Mouse (Mus musculus) c-Kit-positive CD71-negative TER-119-negative erythroid progenitor cells, embryonic 14.5 days (primary cell): ENCODE data around the gene Noxo1.
A peak's percentile ranks its signal among the peaks of the same experiment; 100 is the strongest.
"Not testable (repeated sequence)": the region's sequence is repeated elsewhere in the genome, so short reads cannot be mapped to it uniquely, and the experiment has no call there.

ENCODE experiments used
- DNase-seq: peaks from one replicate; pipeline ENCODE4 v3.0.0-alpha.2; 2013; ENCODE audit warnings: low read depth

The Noxo1 gene

GRCm38 (mm10) chr17:24696011-24696697 lies at the start of gene Noxo1, which contains the start of gene Gfer:
TSS of gene Noxo1 (plus strand) at chr17:24696234.
TSS of gene Gfer (minus strand) at chr17:24696156.
- peak; percentile 72 for DNase-seq

GRCm38 (mm10) chr17:24646381-24646780 lies 49.7 kb upstream of the Noxo1 start:
- no peak for DNase-seq

DNA sequence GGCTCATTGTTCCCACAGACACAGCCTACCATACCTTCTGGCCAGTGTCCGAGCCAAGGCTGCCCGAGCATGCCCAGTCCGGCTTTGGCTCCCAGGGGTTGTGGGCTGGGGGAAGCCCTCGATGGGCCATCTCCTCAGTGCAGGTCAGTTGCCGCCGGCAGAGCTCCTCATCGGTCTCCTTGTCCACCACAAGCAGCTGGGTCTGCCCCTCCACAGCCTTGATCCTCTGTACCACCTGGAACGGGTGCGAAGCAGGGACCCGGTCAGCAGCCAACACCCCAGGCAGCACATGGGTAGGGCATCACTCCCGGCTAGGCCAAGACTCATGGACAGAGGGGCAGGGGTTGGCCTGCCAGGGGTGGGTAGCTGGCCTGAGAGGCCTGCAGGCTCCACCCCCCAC lies 48.5 kb upstream of the Noxo1 start:
- DNase-seq: no peak

GRCm38 (mm10) chr17:24648731-24649377 lies 47.2 kb upstream of the Noxo1 start:
- DNase-seq: no peak

- DNase-seq: no peak
Measured at GRCm38 (mm10) chr17:24649581-24650069, 46.4 kb upstream of the Noxo1 start.

DNA sequence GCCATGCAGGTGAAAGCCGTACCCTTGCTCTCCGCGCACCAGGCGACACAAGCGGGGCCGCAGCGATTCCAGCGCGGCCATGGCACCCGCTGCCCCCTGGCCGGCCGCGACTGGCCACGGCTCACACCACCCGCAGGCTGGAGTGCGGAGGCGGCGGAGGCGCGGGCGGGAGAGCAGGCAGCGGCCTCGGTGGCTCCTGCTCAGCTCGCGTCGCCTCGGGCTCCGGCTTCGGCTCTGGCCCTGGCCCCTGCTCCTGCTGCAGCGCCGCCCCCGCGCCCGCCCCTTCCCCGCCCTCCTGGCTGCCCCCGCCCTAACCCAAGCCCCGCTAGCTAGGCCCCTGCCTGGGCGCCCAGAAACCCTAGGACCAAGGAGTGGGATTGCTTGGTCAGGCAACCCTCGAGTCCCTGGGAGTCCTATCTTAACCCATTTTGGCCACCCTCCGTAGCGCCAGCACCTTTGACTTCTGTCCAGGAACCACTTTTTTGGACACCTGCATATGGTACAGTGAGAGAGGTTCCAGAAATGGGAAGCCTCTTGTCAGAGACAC lies 45.9 kb upstream of the Noxo1 start, which contains the start of gene Slc9a3r2:
Slc9a3r2 (minus strand) TSS at position 258 of the 547 bp plus-strand sequence.
- no peak for DNase-seq

DNA sequence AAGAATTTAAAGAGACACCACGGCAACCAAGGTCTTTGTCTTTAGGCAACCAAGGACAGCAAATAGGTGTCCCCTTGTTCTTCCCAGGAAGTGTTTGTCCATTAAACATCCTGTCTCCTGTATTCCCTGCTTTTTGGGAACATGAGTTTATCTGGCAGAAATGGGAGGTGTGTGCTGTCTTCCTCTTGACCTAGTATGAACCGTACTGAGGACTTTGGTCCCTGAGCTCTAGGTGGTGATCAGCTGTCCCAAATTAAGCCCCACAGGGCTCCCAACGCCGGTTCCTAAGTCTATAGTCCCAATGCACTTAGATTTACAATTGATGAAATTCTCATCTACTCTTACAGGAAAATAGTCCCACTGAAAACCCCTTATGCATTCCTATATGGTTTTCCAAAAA lies 45.3 kb upstream of the Noxo1 start:
- no peak for DNase-seq

DNA sequence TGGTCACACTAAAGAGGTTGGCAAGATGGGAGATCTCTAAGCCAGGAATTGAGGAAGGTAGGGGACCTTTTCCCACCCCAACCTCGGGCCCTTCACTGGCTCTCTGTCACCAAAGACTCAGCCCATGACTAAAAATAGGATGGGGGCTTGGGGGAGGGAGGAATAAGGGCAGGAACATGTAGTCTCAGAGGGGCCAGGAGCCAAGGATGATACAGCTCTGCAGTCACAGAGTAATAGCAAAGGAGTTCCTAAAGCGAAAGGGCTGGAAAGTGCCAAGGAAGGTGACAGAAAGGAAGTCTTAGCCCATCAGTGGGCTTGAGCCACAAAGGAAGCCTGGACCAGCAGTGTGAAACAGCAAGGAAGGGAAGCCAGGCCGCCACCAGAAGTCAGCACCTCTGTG lies 44.2 kb upstream of the Noxo1 start:
- DNase-seq: no peak

DNA sequence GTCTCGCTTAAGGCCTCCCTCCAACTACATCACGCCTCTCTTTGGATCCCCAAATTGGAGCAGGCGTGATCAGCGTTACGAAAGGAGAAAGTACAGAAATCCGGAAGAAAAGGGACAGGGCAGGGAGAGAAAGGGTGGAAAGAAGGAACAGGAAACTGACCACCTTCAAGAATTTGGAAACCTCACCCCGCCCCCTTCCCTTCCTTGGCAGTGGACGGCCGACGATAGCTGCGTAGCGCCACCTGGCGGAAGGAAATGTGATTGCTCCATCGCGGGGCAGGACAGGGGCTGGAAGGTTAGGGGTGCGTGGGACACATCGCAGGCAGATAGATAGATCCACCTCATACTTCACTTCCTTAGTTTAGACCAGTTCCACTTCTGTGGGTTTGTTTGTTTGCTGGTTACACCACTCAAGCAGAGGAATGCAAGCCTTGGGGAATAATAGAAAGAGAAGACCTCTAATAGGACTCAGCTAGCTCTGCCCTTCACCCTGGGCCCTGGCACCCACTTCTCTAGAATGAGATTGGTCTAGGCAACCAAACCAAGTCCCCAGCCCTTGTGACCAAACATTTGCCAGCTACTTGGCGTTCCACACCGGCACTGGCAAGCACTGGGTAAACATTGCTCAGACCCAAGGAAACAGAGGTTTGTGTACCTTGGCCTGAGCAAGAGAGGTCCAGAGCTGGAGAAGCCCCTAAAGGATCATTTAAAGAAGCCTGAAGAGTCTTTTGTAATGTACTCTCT lies 41.9 kb upstream of the Noxo1 start:
- no peak for DNase-seq

GRCm38 (mm10) chr17:24654969-24655368 lies 41.1 kb upstream of the Noxo1 start:
- DNase-seq: no peak

- no peak for DNase-seq
Measured at GRCm38 (mm10) chr17:24658017-24658758, 37.8 kb upstream of the Noxo1 start, which contains the start of gene Npw. TSS of gene Npw (minus strand) at chr17:24658457.

GRCm38 (mm10) chr17:24667011-24667410 lies 29.0 kb upstream of the Noxo1 start:
- DNase-seq: not testable (repeated sequence)

- DNase-seq: no peak
Measured at GRCm38 (mm10) chr17:24667416-24667815, 28.6 kb upstream of the Noxo1 start.

GRCm38 (mm10) chr17:24669214-24669544 lies 26.9 kb upstream of the Noxo1 start:
- DNase-seq: not testable (repeated sequence)

DNA sequence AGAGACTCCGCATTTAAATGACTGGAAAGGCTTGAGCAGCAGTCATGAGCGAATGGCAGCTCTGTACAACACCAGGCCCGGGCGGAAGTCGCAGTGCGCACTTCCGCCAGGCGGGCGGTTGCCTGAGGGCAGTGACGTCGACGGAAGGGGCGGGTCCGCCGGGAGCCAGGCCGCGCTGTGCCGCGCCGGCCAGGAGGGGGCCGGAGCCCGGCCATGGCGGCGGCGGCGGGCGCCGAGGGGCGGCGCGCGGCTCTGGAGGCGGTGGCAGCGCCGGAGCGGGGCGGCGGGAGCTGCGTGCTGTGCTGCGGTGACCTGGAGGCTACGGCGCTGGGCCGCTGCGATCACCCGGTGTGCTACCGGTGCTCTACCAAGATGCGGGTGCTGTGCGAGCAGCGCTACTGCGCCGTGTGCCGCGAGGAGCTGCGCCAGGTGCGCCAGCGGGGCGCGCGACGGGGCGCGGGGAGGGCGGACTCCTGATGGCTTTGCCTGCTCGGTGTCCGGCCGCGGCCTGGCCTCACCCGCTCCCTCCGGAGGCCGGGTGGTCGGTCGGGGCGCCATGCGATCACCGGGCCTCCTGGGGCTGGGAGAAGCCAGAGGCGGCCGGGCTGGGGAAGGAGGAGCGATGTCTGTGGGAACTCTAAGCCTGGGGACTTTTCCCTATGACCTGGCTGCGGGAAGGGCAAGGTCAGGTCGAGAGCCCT lies 26.3 kb upstream of the Noxo1 start, which contains the start of gene Zfp598:
Zfp598 (plus strand) TSS at position 143 of the 701 bp plus-strand sequence.
- peak; percentile 78 for DNase-seq

- no peak for DNase-seq
Measured at GRCm38 (mm10) chr17:24670246-24670844, 25.7 kb upstream of the Noxo1 start.

DNA sequence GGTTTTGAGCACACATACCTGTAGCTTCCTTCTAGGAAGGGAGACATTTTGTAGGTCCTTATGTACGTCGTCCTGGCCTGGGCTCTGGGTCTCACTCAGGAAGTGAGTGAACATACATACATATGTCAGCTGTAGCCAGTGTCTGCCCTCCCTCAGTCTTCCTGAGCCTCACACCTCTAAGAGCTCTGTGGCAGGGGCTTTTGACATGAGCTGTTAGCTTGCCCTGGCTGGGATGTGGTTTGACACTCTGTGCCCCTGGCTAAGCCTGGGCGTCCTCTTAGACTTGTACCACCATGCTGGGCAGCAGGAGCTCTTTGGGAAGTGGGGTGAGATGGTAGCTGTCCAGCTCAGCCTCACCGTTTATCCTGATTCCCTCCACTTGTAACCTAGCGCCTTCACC lies 24.7 kb upstream of the Noxo1 start:
- DNase-seq: no peak

GRCm38 (mm10) chr17:24672141-24672540 lies 23.9 kb upstream of the Noxo1 start:
- DNase-seq: no peak

GRCm38 (mm10) chr17:24674277-24674676 lies 21.8 kb upstream of the Noxo1 start:
- DNase-seq: no peak

DNA sequence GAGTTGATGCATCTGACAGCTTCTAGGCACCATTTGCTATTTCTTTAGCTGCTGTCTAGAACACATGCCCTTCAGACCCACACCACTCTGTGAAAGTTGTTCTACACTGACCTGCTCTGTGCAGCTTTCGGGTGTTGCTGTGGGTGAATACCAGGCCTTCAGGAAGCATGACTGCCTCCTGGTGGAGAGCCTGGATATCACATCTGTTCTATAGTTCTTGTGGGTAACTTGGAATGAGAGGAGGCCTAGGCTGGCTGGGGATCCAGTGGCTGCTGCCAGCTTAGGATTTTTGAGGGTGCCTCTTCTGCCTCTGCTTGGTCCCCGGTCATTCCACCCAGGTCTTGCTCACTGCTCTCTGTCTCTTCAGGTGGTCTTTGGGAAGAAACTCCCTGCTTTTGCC lies 19.8 kb upstream of the Noxo1 start:
- DNase-seq: peak; percentile 75

GRCm38 (mm10) chr17:24676877-24677276 lies 19.2 kb upstream of the Noxo1 start:
- DNase-seq: no peak
